8 mouse cellular contexts compared by ENCODE assay signal in genomic region chr11:69272122-69272740, GRCm38 (mm10). TPM values are rescaled to one million over a fixed set of nuclear protein-coding genes. Genes with fewer than 3 reads are reported as not detected.
DNase-seq lines count a peak whose midpoint lies in the region; ATAC-seq and TF ChIP-seq lines count a peak whose summit lies in the region.

No protein-coding gene starts in this region.

- TF ChIP-seq EP300 in lung, postnatal 0 days (IDR thresholded peaks at IDR 0.05) = no peak

- peak; percentile 85 for TF ChIP-seq CTCF in lung, postnatal 0 days (IDR thresholded peaks at IDR 0.05)

- no peak overlapping the region for H3K4me3 ChIP-seq in lung, postnatal 0 days (ENCODE audit: low read depth, low read length)

- WGBS in large intestine, adult 2 months = 38% methylated on average over 16 of the region's 16 CpGs
- WGBS in lung, postnatal 0 days = 34% methylated on average over 16 of the region's 16 CpGs

- H3K27ac ChIP-seq in lung, postnatal 0 days (ENCODE audit: low read length) = no peak overlapping the region

- H3K4me2 ChIP-seq in lung, postnatal 0 days (replicated peaks; ENCODE audit: low read depth, low read length) = no peak overlapping the region

- H3K4me1 ChIP-seq in lung, postnatal 0 days (ENCODE audit: insufficient read depth, low read depth, low read length) = no peaks in the 10 kb centered on the region

- no peak overlapping the region for H3K9ac ChIP-seq in lung, postnatal 0 days (replicated peaks; ENCODE audit: low read depth)

- H3K36me3 ChIP-seq in lung, postnatal 0 days (ENCODE audit: insufficient read depth, low read length) = no peaks in the 10 kb centered on the region

- peak; percentile 60 for DNase-seq in ovary, postnatal 10 days (ENCODE audit: low spot score)
- no peak for DNase-seq in ovary, adult 18-20 months (ENCODE audit: low spot score)
- peak; percentile 87 for DNase-seq in c-Kit-positive CD71-negative TER-119-negative erythroid progenitor cells, embryonic 14.5 days (ENCODE audit: low read depth)
- peak; percentile 65 to 71 for DNase-seq in frontal cortex, postnatal 25 days (ENCODE audit: low spot score in 2 of 2)
- DNase-seq in large intestine, adult 2 months (ENCODE audit: low read depth, low spot score) = peak; percentile 64
- DNase-seq in lung, postnatal 0 days (ENCODE audit: low spot score) = peak; percentile 79
- peak; percentile 91 for DNase-seq in right cerebral cortex, postnatal 4 days
- DNase-seq in yolk sac, embryonic 10.5 days (ENCODE audit: low spot score) = peak; percentile 38

- H3K27me3 ChIP-seq in lung, postnatal 0 days (replicated peaks; ENCODE audit: insufficient read depth, low read length) = 0 out of 2 replicates have a peak, but pooled peaks cover 5% of the 10 kb centered on the region

- no peaks in the 10 kb centered on the region for H3K9me3 ChIP-seq in lung, postnatal 0 days (ENCODE audit: low read length)

- ATAC-seq in lung, postnatal 0 days = peak; percentile 28; the same call in 1 of the 2 replicates

RNA-seq across cellular contexts. Expression of gene Gucy2e, which starts 35.4 kb away (rescaled TPM):
- polyA plus RNA-seq in large intestine, adult 2 months (2012; rRNA removed) = not detected in 2 replicates
- polyA plus RNA-seq in lung, postnatal 0 days (2015; fragmentation: Nextera tagmentation; extraction: Ambion mirVana) = 0.04 TPM in 1 of 2 replicates, not detected in the other

RNA-seq across cellular contexts. Expression of gene Cntrob, which starts 51.3 kb away (rescaled TPM):
- polyA plus RNA-seq in large intestine, adult 2 months (2012; rRNA removed) = 8.4 and 8.5 TPM in 2 replicates
- polyA plus RNA-seq in lung, postnatal 0 days (2015; fragmentation: Nextera tagmentation; extraction: Ambion mirVana) = 5.0 and 5.5 TPM in 2 replicates

RNA-seq across cellular contexts. Expression of gene Trappc1, which starts 51.5 kb away (rescaled TPM):
- polyA plus RNA-seq in large intestine, adult 2 months (2012; rRNA removed) = 60.7 and 65.6 TPM in 2 replicates
- polyA plus RNA-seq in lung, postnatal 0 days (2015; fragmentation: Nextera tagmentation; extraction: Ambion mirVana) = 109 TPM in 2 replicates

RNA-seq across cellular contexts. Expression of gene Kcnab3, which starts 53.8 kb away (rescaled TPM):
- polyA plus RNA-seq in large intestine, adult 2 months (2012; rRNA removed) = 0.46 and 0.55 TPM in 2 replicates
- 0.86 and 0.93 TPM in 2 replicates for polyA plus RNA-seq in lung, postnatal 0 days (2015; fragmentation: Nextera tagmentation; extraction: Ambion mirVana)
